Mouse (Mus musculus): ENCODE measurements at regions not wholly inside any gene's neighbourhood (a gene's known extent, or its start where the extent isn't known, plus 50 kb on each side); places are given as distances from the start of the nearest gene placed in this dataset.

GRCm38 (mm10) chr1:185866612-185867011 lies 250.5 kb downstream of the Lyplal1 start:
- no peak for TF ChIP-seq CTCF (IDR thresholded peaks at IDR 0.05; ENCODE audit: control insufficient read depth, insufficient read depth, insufficient replicate concordance, low read depth, low read length)
- TF ChIP-seq POLR2A (IDR thresholded peaks at IDR 0.05; ENCODE audit: control insufficient read depth, low read depth, low read length), result no peak

Measured in testis, adult 2 months (tissue).